Mouse (Mus musculus): ENCODE results near the gene Hic1. TPM values are rescaled to one million over a fixed set of nuclear protein-coding genes. Genes with fewer than 3 reads are reported as not detected.

Gene Hic1
- polyA plus RNA-seq, 1 experiment from 2014 or later, result 1.3 TPM

DNA sequence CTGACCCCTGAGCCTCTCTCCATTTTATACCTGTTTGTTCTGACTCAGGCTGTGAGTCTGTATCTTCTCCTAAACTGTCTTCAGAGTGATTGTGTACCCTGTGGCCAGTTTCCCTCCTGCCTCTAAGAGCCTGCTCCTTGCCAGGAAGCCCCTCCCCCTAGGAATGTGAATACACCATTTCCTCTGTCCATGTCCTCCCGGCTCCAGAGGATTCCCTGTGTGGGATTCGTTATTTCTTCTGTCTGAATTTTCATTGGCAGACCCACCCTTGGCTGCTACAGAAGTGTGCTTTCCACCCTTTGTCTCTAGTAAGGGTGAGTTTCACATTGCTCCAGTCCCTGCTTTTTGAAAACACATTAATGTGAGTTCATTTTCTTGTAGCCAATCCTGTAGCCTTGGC lies 35.4 kb downstream of the Hic1 start:
- no peaks in the 10 kb centered on the region for H3K27me3 ChIP-seq (replicated peaks; ENCODE audit: low read depth, poor library complexity, severe bottlenecking)
- H3K36me3 ChIP-seq (replicated peaks), result peaks cover 10% of the 10 kb centered on the region
- H3K4me1 ChIP-seq, result peaks cover 58% of the 10 kb centered on the region
- no peak overlapping the region for H3K4me3 ChIP-seq
- H3K9me3 ChIP-seq, result no peaks in the 10 kb centered on the region
- peak; percentile 40 for DNase-seq (ENCODE audit: low spot score)
- 6% methylated on average over 2 of the region's 2 CpGs for WGBS
- peak overlapping the region; percentile 51 for H3K27ac ChIP-seq (replicated peaks)

DNA sequence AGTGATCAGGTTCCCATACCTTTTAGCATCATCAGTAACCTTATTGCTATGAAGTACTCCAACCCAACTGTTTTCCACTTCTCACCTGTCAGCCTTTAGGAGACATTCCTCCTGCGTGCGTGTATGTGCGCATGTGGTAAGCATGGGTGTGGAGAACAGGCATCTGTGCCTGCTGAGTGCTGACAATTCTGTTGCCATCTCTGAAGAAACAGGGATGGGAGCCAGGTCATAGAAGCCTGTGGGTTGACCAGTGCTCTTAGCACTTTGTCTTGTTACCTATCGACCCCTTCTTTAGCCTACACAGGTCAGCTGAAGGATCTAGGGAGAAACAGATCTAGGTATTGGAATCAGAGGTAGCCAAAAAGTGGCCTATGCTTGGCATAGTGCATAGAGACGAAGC lies 35.9 kb downstream of the Hic1 start:
- H3K9me3 ChIP-seq, result no peaks in the 10 kb centered on the region
- WGBS, result 89% methylated on average over 5 of the region's 5 CpGs
- H3K27ac ChIP-seq (replicated peaks), result peak overlapping the region; percentile 51
- H3K4me3 ChIP-seq, result no peak overlapping the region
- DNase-seq (ENCODE audit: low spot score), result no peak
- H3K36me3 ChIP-seq (replicated peaks), result peaks cover 10% of the 10 kb centered on the region
- H3K27me3 ChIP-seq (replicated peaks; ENCODE audit: low read depth, poor library complexity, severe bottlenecking), result no peaks in the 10 kb centered on the region
- H3K4me1 ChIP-seq, result peaks cover 53% of the 10 kb centered on the region

GRCm38 (mm10) chr11:75132278-75132677 lies 37.0 kb downstream of the Hic1 start:
- peaks cover 42% of the 10 kb centered on the region for H3K4me1 ChIP-seq
- no peak overlapping the region for H3K4me3 ChIP-seq
- H3K9me3 ChIP-seq, result no peaks in the 10 kb centered on the region
- H3K27ac ChIP-seq (replicated peaks), result no peak overlapping the region
- DNase-seq (ENCODE audit: low spot score), result no peak
- 92% methylated on average over 5 of the region's 5 CpGs for WGBS
- H3K27me3 ChIP-seq (replicated peaks; ENCODE audit: low read depth, poor library complexity, severe bottlenecking), result no peaks in the 10 kb centered on the region
- H3K36me3 ChIP-seq (replicated peaks), result peaks cover 3% of the 10 kb centered on the region; the same call in 1 of the 2 replicates

DNA sequence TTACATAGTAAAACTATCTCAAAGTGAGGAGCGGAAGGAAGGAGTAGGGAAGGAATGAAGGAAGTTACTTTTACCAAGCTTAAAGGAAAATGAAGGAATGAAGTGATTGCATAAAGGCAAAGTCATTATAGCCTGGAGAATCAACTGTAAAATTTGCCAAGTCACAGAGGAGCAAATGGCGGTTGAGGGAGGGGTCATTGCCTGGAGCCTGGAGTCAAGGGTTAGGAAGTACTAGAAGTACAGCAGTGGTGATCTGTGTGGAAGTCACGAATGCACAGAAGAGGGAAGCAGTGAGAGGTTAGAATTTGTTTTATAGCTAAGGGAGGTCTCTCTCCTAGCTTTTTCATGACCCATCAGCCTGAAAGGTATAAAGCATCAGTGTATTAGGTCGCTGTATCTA lies 38.0 kb downstream of the Hic1 start:
- Histone ChIP-seq H3K36me3 (replicated peaks) (0 out of 2 replicates have a peak, but pooled peaks cover 2% of the 10 kb centered on the region), H3K4me1 (peaks cover 32% of the 10 kb centered on the region), H3K9me3 (no peaks in the 10 kb centered on the region), H3K27ac (replicated peaks) (no peak overlapping the region), H3K27me3 (replicated peaks; ENCODE audit: low read depth, poor library complexity, severe bottlenecking) (no peaks in the 10 kb centered on the region), H3K4me3 (no peak overlapping the region)
- WGBS, result 86% methylated on average over 4 of the region's 4 CpGs
- no peak for DNase-seq (ENCODE audit: low spot score)

- Histone ChIP-seq H3K9me3 (no peaks in the 10 kb centered on the region), H3K4me3 (no peak overlapping the region), H3K27me3 (replicated peaks; ENCODE audit: low read depth, poor library complexity, severe bottlenecking) (no peaks in the 10 kb centered on the region), H3K4me1 (peaks cover 17% of the 10 kb centered on the region), H3K27ac (replicated peaks) (no peak overlapping the region), H3K36me3 (replicated peaks) (0 out of 2 replicates have a peak, but pooled peaks cover 2% of the 10 kb centered on the region)
- no peak for DNase-seq (ENCODE audit: low spot score)
- 95% methylated on average over 6 of the region's 6 CpGs for WGBS
Measured at GRCm38 (mm10) chr11:75129481-75129880, 39.8 kb downstream of the Hic1 start.

DNA sequence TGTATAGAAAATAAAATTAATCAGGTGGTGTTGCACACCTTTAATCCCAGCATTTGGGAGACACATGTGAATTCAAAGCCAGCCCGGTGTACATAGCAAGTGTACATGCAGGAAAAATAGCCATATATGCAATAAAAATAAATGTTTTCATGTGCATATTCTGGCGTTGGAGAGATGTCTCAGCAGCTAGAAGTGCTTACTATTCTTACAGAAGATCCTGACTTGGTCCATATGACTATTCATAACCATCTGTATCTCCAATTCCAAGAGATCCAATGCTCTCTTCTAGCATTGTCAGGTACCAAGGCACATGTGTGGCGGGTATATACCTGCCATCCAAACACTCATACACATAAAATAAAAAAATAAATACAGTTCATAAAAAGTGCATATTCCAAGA lies 42.9 kb downstream of the Hic1 start:
- DNase-seq (ENCODE audit: low spot score), result no peak
- 0 out of 2 replicates have a peak, but pooled peaks cover 2% of the 10 kb centered on the region for H3K36me3 ChIP-seq (replicated peaks)
- no peaks in the 10 kb centered on the region for H3K27me3 ChIP-seq (replicated peaks; ENCODE audit: low read depth, poor library complexity, severe bottlenecking)
- H3K9me3 ChIP-seq, result no peaks in the 10 kb centered on the region
- no peaks in the 10 kb centered on the region for H3K4me1 ChIP-seq
- WGBS, result 94% methylated on average over 3 of the region's 3 CpGs
- H3K27ac ChIP-seq (replicated peaks), result no peak overlapping the region
- no peak overlapping the region for H3K4me3 ChIP-seq

- WGBS, result 94% methylated on average over 2 of the region's 2 CpGs
- Histone ChIP-seq H3K4me1 (0 out of 2 replicates have a peak, but pooled peaks cover 3% of the 10 kb centered on the region), H3K9me3 (no peaks in the 10 kb centered on the region), H3K36me3 (replicated peaks) (0 out of 2 replicates have a peak, but pooled peaks cover 2% of the 10 kb centered on the region), H3K4me3 (no peak overlapping the region), H3K27me3 (replicated peaks; ENCODE audit: low read depth, poor library complexity, severe bottlenecking) (no peaks in the 10 kb centered on the region), H3K27ac (replicated peaks) (no peak overlapping the region)
- DNase-seq (ENCODE audit: low spot score), result no peak
Measured at GRCm38 (mm10) chr11:75124406-75124805, 44.9 kb downstream of the Hic1 start.

DNA sequence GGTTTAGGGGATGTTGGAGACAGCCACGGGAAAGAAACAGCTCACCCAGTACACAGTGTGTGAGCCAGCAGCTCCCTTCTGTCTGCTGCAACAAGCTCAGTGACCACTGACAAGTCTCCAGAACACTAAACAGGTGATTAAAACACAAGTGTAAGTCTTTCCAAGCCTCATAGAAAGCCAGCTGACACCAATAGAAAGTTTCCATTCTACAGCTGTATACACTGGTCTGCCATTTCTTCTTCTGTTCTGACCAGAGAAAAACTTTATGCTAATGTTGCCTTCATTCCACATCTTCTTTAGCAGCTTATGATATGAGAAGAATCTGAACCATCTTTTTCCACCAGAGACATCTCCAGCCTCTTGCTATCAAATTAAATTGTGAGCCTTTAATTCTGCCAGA lies 48.0 kb downstream of the Hic1 start:
- no peaks in the 10 kb centered on the region for H3K27me3 ChIP-seq (replicated peaks; ENCODE audit: low read depth, poor library complexity, severe bottlenecking)
- H3K36me3 ChIP-seq (replicated peaks), result no peaks in the 10 kb centered on the region
- no peak for DNase-seq (ENCODE audit: low spot score)
- H3K4me3 ChIP-seq, result no peak overlapping the region
- no peak overlapping the region for H3K27ac ChIP-seq (replicated peaks)
- H3K4me1 ChIP-seq, result 0 out of 2 replicates have a peak, but pooled peaks cover 3% of the 10 kb centered on the region
- no peaks in the 10 kb centered on the region for H3K9me3 ChIP-seq
- WGBS, result 73% methylated on average over 1 of the region's 1 CpGs

GRCm38 (mm10) chr11:75119841-75120240 lies 49.5 kb downstream of the Hic1 start:
- Histone ChIP-seq H3K36me3 (replicated peaks) (no peaks in the 10 kb centered on the region), H3K9me3 (no peaks in the 10 kb centered on the region), H3K4me1 (0 out of 2 replicates have a peak, but pooled peaks cover 3% of the 10 kb centered on the region), H3K27me3 (replicated peaks; ENCODE audit: low read depth, poor library complexity, severe bottlenecking) (no peaks in the 10 kb centered on the region), H3K4me3 (no peak overlapping the region), H3K27ac (replicated peaks) (no peak overlapping the region)
- 85% methylated on average over 3 of the region's 3 CpGs for WGBS
- DNase-seq (ENCODE audit: low spot score), result no peak

DNA sequence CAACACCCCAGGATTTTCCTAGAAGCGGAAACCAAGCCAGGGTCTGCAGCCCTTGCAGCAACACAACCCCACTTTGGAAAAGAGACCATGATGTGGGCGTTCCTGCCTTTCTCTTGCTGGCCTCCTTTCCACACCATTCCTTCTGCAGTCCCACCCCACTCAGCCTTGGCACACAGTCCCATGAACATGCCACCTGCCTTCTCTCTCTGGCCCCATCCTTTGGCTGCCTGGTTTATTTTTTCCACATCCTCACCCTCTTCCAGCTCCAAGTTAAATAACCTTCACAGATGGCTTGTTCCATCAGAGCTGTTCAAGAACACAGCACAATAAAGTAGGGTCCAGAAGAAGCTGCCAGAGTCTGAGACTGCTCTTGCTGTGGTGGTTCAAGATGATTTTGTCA lies 50.0 kb downstream of the Hic1 start:
- DNase-seq (ENCODE audit: low spot score), result no peak
- no peaks in the 10 kb centered on the region for H3K36me3 ChIP-seq (replicated peaks)
- 88% methylated on average over 2 of the region's 2 CpGs for WGBS
- H3K4me1 ChIP-seq, result 0 out of 2 replicates have a peak, but pooled peaks cover 3% of the 10 kb centered on the region
- no peak overlapping the region for H3K27ac ChIP-seq (replicated peaks)
- H3K27me3 ChIP-seq (replicated peaks; ENCODE audit: low read depth, poor library complexity, severe bottlenecking), result no peaks in the 10 kb centered on the region
- no peak overlapping the region for H3K4me3 ChIP-seq
- no peaks in the 10 kb centered on the region for H3K9me3 ChIP-seq

- no peaks in the 10 kb centered on the region for H3K27me3 ChIP-seq (replicated peaks; ENCODE audit: low read depth, poor library complexity, severe bottlenecking)
- no peak overlapping the region for H3K4me3 ChIP-seq
- DNase-seq (ENCODE audit: low spot score), result no peak
- H3K27ac ChIP-seq (replicated peaks), result no peak overlapping the region
- H3K36me3 ChIP-seq (replicated peaks), result no peaks in the 10 kb centered on the region
- H3K9me3 ChIP-seq, result no peaks in the 10 kb centered on the region
- 96% methylated on average over 2 of the region's 2 CpGs for WGBS
- H3K4me1 ChIP-seq, result 0 out of 2 replicates have a peak, but pooled peaks cover 3% of the 10 kb centered on the region
Measured at GRCm38 (mm10) chr11:75118141-75118540, 51.2 kb downstream of the Hic1 start.

- 0 out of 2 replicates have a peak, but pooled peaks cover 3% of the 10 kb centered on the region for H3K4me1 ChIP-seq
- H3K9me3 ChIP-seq, result no peaks in the 10 kb centered on the region
- no peak overlapping the region for H3K4me3 ChIP-seq
- no peaks in the 10 kb centered on the region for H3K27me3 ChIP-seq (replicated peaks; ENCODE audit: low read depth, poor library complexity, severe bottlenecking)
- H3K27ac ChIP-seq (replicated peaks), result no peak overlapping the region
- WGBS, result 88% methylated on average over 6 of the region's 6 CpGs
- DNase-seq (ENCODE audit: low spot score), result no peak
- H3K36me3 ChIP-seq (replicated peaks), result no peaks in the 10 kb centered on the region
Measured at GRCm38 (mm10) chr11:75116379-75116778, 52.9 kb downstream of the Hic1 start.

All from embryonic facial prominence, embryonic 10.5 days (tissue).